In the genomic region with DNA sequence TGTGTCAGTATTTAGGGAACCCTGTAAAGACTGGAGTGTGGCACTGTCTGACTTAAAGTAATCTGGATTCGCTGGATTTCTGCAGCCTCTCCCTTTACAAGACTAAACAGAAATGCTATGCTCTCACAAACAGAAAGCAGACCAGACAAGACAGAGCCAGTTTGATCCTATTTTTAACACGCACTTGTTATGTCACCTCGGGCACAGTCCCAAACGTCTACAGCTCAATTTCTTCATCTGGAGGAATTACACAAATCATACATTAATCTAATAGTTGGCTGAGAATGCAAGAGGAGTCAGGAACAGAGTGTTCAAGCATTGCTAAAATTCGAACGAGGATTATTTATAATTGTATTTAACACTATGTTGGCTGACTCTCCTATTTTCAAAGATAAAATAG, we compare ENCODE assay signal across 11 mouse cellular contexts.
DNase-seq lines count a peak whose midpoint lies in the region; ATAC-seq lines count a peak whose summit lies in the region.
"Had no signal": no experiment of that assay in that cellular context is flagged by ENCODE, and none has a peak within 500 bp of the region (broad histone marks: within the 10 kb centered on the region; RNA-seq: fewer than 3 reads in every experiment).

No protein-coding gene starts in this region.

- peak; percentile 22 for DNase-seq in layer of hippocampus, adult 9-11 months
- DNase-seq in layer of hippocampus, adult 8-10 months (ENCODE audit: low spot score in 2 of 2): no peak
- peak; percentile 11 to 50 for DNase-seq in adrenal gland, postnatal 36 days
- DNase-seq in heart, postnatal 14 days: peak; percentile 28 to 45
- DNase-seq in kidney, postnatal 14 days: no peak
- DNase-seq in c-Kit-positive CD71-positive TER-119-positive erythroid progenitor cells, embryonic 14.5 days (ENCODE audit: low spot score): no peak
- DNase-seq: liver, postnatal 0 days; thymus, adult 18-20 months had no signal

- H3K36me3 ChIP-seq in stomach, embryonic 15.5 days: no peaks in the 10 kb centered on the region

- H3K27ac ChIP-seq in stomach, embryonic 15.5 days: no peak overlapping the region

- WGBS in stomach, embryonic 15.5 days: 43% methylated on average over 6 of the region's 6 CpGs

- H3K9ac ChIP-seq in stomach, embryonic 15.5 days: no peak overlapping the region
- H3K9ac ChIP-seq: liver, postnatal 0 days had no signal

- no peaks in the 10 kb centered on the region for H3K9me3 ChIP-seq in stomach, embryonic 15.5 days

- no peaks in the 10 kb centered on the region for H3K4me1 ChIP-seq in stomach, embryonic 15.5 days

- H3K4me3 ChIP-seq in stomach, embryonic 15.5 days (replicated peaks): no peak overlapping the region

- intact Hi-C loops in heart, postnatal 14 days (cut with DNase I): no loop called here

- H3K4me2 ChIP-seq in stomach, embryonic 15.5 days: no peak overlapping the region

- H3K27me3 ChIP-seq in stomach, embryonic 15.5 days (replicated peaks): no peaks in the 10 kb centered on the region

- ATAC-seq in stomach, embryonic 15.5 days (ENCODE audit: insufficient read depth, low FRiP score, low read depth): peak; percentile 50; the same call in 1 of the 2 replicates
- ATAC-seq: activated CD4-positive, CD25-positive, alpha-beta regulatory T cell, adult 4 months; intestine, postnatal 0 days; liver, postnatal 0 days had no signal

Comparison
In these comparisons a context has a peak if more than half of its experiments do, and no peak if none do; other contexts are left out.
1. DNase-seq: peak in layer of hippocampus, adult 9-11 months (single experiment), adrenal gland, postnatal 36 days (2 of 2) and heart, postnatal 14 days (2 of 2); none in layer of hippocampus, adult 8-10 months (0 of 2), kidney, postnatal 14 days (single experiment) and c-Kit-positive CD71-positive TER-119-positive erythroid progenitor cells, embryonic 14.5 days (single experiment).